Mouse (Mus musculus): ENCODE results near the gene Vmn1r218.
"Not testable (repeated sequence)": the region's sequence is repeated elsewhere in the genome, so short reads cannot be mapped to it uniquely, and the experiment has no call there.

Vmn1r218 gene

DNA sequence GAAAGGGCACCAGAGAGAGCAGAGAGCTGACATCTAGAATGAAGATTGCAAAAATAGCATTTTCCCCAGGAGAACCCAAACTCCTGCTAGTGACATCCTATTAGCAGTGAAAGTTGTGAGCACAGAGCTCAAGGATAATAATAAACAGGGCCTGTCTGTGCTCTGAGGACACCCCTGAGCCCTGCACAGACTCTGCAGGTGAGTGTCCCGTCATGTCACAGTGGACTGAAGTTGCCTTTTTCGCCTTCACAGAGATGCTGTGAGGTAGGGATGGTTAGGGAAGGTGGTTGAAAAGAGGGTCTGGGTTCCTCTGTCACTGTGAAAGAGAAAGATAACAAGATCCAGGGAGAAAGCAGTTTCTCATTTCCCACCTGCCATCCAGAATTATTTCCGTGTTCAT is at the start of gene Vmn1r218:
Gene Vmn1r218, plus strand, starts transcription at position 57 of the 400 bp plus-strand sequence.
- no peak for DNase-seq (ENCODE audit: low spot score)

DNA sequence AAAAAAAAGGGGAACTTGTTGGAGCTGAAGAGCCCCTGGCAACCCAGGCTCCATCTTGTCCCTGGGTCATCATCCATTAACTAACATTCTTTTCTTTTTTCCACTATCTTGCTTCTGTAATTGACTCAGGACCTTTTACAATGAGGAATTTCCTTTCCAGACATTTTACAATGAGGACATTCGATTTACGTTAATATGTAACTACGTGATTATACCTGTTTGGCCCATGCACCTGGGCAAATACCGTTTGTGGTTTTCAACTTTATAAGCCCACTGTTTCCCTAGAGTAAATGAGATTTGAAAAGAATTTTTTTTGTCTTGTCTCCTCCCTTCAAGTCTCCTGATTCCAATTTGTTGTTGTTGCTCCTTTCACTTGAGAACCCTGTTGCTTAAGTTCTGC is 38.6 kb upstream of the Vmn1r218 start:
- DNase-seq (ENCODE audit: low spot score), result no peak

DNA sequence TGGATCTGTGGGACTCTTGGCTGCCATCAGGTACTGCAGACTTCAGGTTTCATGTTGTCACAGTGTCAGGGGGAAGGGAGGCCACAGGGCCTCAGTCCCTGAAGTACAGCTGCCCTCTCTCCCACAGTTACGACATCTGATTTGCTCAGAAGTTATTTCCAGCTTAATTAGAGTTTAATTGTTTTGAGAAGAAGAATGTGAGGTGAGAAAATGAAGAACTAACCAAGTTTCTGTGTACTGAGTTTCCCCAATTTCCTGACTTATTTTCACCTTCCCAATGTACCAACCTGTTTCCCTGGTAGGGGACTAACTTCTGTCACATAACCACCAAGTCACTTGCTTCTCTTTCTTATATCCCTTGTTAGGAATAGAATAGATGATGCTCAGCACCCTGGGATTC is 14.8 kb upstream of the Vmn1r218 start, which contains the start of gene Vmn1r217:
Gene Vmn1r217, minus strand, starts transcription at position 101 of the 400 bp plus-strand sequence.
- DNase-seq (ENCODE audit: low spot score), result not testable (repeated sequence)

- DNase-seq (ENCODE audit: low spot score), result no peak
These were observed 12.3 kb upstream of the Vmn1r218 start for GRCm38 (mm10) chr13:23120611-23121010.

DNA sequence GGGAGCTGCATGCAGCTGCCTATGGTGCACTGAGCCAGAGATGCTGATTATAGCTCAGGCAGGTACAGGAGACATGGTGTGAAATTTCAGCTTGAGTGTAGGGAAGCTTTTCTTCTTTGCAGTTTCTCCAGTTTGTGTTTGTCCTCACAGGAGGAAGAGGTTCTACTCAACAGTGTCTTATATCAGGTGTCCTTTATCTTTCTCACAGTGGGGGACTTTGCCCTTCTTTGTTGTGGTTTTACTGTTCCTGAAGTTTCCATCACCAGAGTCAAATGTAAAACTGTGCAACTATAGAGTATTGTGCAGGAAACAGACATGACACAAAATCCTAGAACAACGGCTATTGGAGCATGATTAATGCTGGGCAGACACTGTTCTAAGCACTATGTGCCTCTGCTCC is 546 bp downstream of the Vmn1r218 start:
- DNase-seq (ENCODE audit: low spot score), result no peak

DNA sequence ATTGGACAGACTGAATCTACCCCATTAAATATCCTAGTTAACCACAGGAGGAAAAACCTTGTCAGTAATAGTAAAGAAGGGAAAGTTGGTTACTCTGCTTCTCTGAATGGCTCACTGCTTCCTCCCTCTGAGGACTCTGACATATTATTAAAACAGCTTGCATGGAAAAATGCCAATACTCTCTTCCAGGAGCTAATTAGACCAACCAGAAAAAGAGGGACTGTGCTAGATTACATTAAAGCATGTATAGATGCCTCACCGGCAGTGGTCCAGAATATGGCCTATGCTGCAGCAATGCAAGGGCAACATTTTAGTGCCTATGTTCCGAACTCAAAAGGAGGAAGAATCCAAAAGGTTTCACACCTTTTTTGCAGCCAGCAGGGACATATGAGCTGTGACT is 5.9 kb downstream of the Vmn1r218 start:
- DNase-seq (ENCODE audit: low spot score), result no peak

DNA sequence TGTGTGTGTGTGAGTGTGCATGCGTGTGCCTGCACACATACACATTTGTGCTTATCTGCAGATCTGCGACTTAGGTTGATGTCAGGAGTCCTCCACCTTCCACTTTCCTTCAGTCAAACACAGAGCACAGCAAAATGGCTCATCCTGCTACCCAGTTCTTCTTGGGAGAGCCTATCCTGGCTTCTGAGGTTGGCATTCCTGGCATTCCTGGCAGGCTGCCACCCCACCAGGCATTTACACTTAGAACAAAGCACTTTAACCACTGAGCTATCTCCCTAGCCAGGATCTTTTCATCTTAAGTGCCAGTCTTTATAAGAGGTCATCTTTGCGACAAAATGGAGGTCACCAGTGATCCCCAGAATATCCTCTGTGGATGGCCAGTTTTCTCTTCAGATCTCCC is 24.9 kb downstream of the Vmn1r218 start:
- DNase-seq (ENCODE audit: low spot score), result no peak

DNA sequence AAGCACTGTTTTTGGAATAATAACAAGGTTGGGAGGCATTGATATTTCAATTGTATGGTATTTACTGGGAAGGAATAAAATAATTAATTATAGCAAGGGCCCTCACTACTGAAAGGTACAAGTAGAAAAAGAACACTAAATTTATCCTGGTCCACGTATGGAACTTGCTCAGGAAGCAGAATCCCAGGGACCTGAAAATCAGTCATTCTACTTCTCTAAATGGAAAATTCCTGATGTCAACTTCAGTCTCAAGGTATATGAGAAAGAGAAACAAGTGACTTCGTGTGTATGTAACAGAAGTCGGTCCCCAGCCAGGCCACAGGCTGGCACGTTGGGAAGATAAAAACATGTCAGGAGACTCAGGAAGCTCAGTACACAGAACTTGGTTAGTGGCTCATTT is 26.1 kb downstream of the Vmn1r218 start, which contains the start of gene Vmn1r219:
Gene Vmn1r219, plus strand, starts transcription at position 301 of the 400 bp plus-strand sequence.
- DNase-seq (ENCODE audit: low spot score), result no peak

DNA sequence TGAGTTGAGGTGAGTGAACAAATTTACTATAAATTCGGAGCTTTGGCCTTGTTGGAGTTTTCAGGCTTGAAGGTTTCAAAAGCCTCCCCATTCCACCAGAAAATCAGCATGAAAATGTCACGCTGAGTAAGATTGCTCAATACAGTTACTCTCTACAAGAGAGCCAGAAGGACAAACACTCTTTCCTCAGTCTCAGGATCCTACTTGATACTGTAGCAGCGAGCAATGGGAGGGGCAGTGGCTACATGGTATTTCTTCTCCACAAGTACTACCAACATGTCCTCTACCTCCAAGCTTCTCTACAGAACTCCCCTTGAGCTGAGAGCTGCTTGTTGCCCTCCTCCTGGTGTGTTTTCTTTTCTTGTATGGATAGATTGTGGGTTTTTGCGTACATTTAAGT is 33.5 kb downstream of the Vmn1r218 start:
- not testable (repeated sequence) for DNase-seq (ENCODE audit: low spot score)

GRCm38 (mm10) chr13:23187875-23188274 is 54.9 kb downstream of the Vmn1r218 start, which contains the start of gene Vmn1r220:
Gene Vmn1r220, minus strand, starts transcription at chr13:23187975.
- no peak for DNase-seq (ENCODE audit: low spot score)

Data from urinary bladder, postnatal 10 days (tissue).